Mouse (Mus musculus): ENCODE data around the gene Fth1.

GRCm38 (mm10) chr19:10000330-10000729 lies 19.9 kb downstream of the Fth1 start:
- peak; percentile 94 for TF ChIP-seq CTCF (IDR thresholded peaks at IDR 0.05; ENCODE audit: low read depth)
- no peak for TF ChIP-seq EP300 (IDR thresholded peaks at IDR 0.05; ENCODE audit: low read depth)

All from heart, postnatal 0 days (tissue).